Mouse (Mus musculus) forebrain, embryonic 14.5 days (tissue): ENCODE results near the gene Pomp. TPM values are rescaled to one million over a fixed set of nuclear protein-coding genes. Genes with fewer than 3 reads are reported as not detected.
A peak's percentile ranks its signal among the peaks of the same experiment; 100 is the strongest.

Experiments used
- ATAC-seq: fragments of 200-750 bp; cut with Nextera tagmentation; 2 replicates; pipeline ENCODE4 v1.8.0; 2017; ENCODE audit warnings: mild to moderate bottlenecking, moderate library complexity
- DNase-seq: peaks from one replicate; pipeline ENCODE4 v3.0.0-alpha.2; 2015; ENCODE audit warnings: low spot score
- H3K27ac ChIP-seq: fragments of 300-500 bp; sonication (generic); 2 replicates; pipeline ENCODE4 v1.5.1; 2014; ENCODE audit warnings: low read depth, mild to moderate bottlenecking, control low read depth, low read length, moderate library complexity
- H3K27me3 ChIP-seq: fragments of 300-500 bp; sonication (generic); replicated peaks from 2 replicates; pipeline ENCODE4 v1.6.1; 2014; ENCODE audit warnings: low read length, control low read depth, mixed read lengths; ENCODE audit not compliant: control insufficient read depth, insufficient read depth
- H3K36me3 ChIP-seq: fragments of 300-500 bp; sonication (generic); 2 replicates; pipeline ENCODE4 v1.6.1; 2014; ENCODE audit warnings: low read length, control low read depth; ENCODE audit not compliant: control insufficient read depth, insufficient read depth
- H3K4me1 ChIP-seq: fragments of 300-500 bp; sonication (generic); 2 replicates; pipeline ENCODE4 v1.6.1; 2014; ENCODE audit warnings: antibody characterized with exemption, low read length, control low read depth; ENCODE audit not compliant: control insufficient read depth, insufficient read depth
- H3K4me2 ChIP-seq: fragments of 300-500 bp; sonication (generic); 2 replicates; pipeline ENCODE4 v1.6.1; 2014; ENCODE audit warnings: mild to moderate bottlenecking, control low read depth, low read length
- H3K4me3 ChIP-seq: fragments of 300-500 bp; sonication (generic); 2 replicates; pipeline ENCODE4 v1.5.1; 2014; ENCODE audit warnings: low read depth, low read length, control low read depth
- H3K9ac ChIP-seq: fragments of 300-500 bp; sonication (generic); 2 replicates; pipeline ENCODE4 v1.6.1; 2014; ENCODE audit warnings: mild to moderate bottlenecking, low read length, control low read depth, moderate library complexity
- H3K9me3 ChIP-seq: fragments of 300-500 bp; sonication (generic); replicated peaks from 2 replicates; pipeline ENCODE4 v1.6.1; 2016; ENCODE audit warnings: low read length, control low read depth, mixed read lengths; ENCODE audit not compliant: control insufficient read depth
- WGBS: fragments of 180-500 bp; shearing (Covaris S2); extraction: QIAGEN DNeasy Blood & Tissue Kit; methylation state at CpG from one replicate; pipeline ENCODE4 v1.1.7; 2014; 5-methylcytosine and 5-hydroxymethylcytosine counted together
- polyA plus RNA-seq: library from polyadenylated mRNA; unstranded; fragments of >200 nt; fragmentation: Nextera tagmentation; extraction: Ambion mirVana; gene quantifications from 2 replicates; pipeline ENCODE4 v1.2.1, GENCODE M21; 2014

Pomp gene
- 513 and 580 TPM in 2 replicates for polyA plus RNA-seq

DNA sequence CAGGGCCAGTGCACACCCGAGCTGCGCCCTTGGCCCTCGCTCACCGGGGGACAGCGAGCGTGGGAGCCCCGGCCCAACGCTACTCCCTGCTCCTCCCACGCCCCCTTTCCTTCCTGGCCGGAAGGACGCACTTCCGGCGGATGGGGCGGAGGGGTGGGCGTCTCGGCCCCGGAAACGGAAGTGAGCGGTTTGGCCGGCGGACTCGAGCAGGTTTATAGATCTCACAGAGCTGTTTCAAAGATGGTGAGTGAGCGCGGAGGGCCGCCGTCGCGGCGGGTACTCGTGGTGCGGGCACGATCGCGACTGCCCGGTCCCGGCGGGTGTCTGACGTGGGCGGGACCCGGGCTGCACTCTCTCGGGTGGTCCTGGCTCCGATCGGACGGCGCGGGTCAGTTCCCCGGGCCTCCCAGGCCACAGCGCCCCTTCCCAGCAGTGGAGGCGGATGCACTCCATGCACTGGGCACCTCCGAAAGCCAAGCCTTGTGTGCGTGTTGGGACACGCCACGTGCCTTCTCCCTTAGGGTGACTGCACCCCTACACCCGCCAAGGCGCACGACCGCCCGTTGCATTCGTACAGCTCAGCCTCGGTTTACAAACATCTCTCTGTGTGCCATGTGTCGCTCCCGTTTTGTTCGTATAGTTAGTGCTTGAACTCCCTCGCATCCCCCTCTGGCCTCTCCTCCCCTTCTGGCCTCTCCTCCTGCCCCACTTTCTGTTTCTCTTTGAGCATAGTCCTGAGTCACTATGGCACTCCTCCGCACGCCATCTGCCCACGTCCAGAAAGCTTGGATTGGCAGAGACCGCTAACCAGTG lies at the start of gene Pomp:
TSS of gene Pomp (plus strand) at position 13 of the 813 bp plus-strand sequence.
- WGBS = under 1% methylated on average over 68 of the region's 68 CpGs
- DNase-seq (peak; percentile 94), ATAC-seq (peak; percentile 96)
- no peaks in the 10 kb centered on the region for H3K27me3 ChIP-seq
- peak within 1 kb of the TSS; percentile 99 for H3K4me3 ChIP-seq
- peak within 1 kb of the TSS; percentile 81 for H3K9ac ChIP-seq
- H3K36me3 ChIP-seq = peaks cover 30% of the 10 kb centered on the region
- peaks cover 7% of the 10 kb centered on the region; the same call in 1 of the 2 replicates for H3K4me1 ChIP-seq
- H3K27ac ChIP-seq = peak within 1 kb of the TSS; percentile 76; the same call in 1 of the 2 replicates
- H3K4me2 ChIP-seq = peak within 1 kb of the TSS; percentile 93
- no peaks in the 10 kb centered on the region for H3K9me3 ChIP-seq

DNA sequence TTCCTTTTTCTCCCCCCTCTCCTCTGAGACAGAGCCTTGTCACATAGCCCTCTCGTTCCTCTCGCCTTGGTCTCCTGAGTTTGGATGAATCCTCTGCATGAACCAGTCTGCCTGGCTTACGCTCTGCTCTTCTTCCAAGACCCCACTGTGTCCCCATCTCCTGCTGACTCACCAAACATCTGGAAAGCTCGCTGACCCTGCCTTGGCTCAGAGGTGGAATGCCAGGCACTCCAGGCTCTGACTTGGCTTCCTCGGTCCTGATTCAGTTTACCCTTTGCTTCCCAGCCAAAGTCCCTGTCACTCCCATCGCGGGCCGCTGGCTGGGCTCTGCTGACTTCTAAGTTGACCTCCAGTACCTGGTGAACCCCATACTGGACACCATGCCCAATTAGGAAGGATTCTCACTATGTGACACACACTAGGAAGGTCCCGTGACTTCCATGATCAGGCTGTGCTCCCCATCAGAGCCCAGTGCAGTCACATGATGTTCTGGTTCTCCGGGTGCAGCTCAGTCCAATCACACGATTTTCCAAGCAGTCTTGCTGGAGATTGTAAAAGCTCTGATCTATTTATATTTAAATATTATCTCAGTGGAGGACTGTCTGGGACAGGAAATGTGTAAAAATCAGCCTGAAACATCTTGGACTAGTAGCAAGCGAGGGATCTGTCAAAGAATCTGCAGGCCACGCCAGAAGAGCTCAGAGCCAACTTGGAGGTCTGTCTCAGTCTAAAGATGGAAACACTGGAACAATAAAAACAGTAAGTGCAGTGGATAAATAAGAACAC lies 47.8 kb upstream of the Pomp start:
- Histone ChIP-seq H3K4me1 (no peaks in the 10 kb centered on the region), H3K27me3 (no peaks in the 10 kb centered on the region), H3K9ac (no peak overlapping the region), H3K9me3 (no peaks in the 10 kb centered on the region), H3K4me2 (no peak overlapping the region), H3K27ac (no peak overlapping the region), H3K36me3 (no peaks in the 10 kb centered on the region), H3K4me3 (no peak overlapping the region)
- no peak for DNase-seq
- 88% methylated on average over 13 of the region's 13 CpGs for WGBS
- ATAC-seq = no peak

DNA sequence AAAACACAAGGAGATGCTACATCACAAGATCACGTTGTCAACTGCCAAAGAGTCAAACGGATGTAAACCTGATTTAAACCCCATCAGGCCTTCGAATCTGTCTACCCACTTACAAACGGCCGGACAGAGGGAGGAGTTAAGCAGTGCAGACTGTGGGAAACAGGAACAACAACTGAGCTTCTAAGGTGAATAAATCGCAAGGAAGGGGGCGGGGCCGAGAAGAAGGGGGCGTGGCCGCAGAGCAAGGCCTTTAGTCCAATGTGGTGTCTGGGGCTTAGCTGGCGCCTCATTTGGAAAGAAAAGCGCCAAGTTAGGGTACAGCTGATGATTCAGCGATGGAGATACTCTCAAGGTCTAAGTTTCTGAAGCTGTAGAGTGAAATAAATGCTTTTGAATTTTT lies 45.3 kb upstream of the Pomp start:
- H3K4me2 ChIP-seq = no peak overlapping the region
- 76% methylated on average over 13 of the region's 13 CpGs for WGBS
- H3K27ac ChIP-seq = no peak overlapping the region
- H3K4me3 ChIP-seq = no peak overlapping the region
- 0 out of 2 replicates have a peak, but pooled peaks cover 2% of the 10 kb centered on the region for H3K9me3 ChIP-seq
- no peak overlapping the region for H3K9ac ChIP-seq
- H3K36me3 ChIP-seq = no peaks in the 10 kb centered on the region
- H3K27me3 ChIP-seq = no peaks in the 10 kb centered on the region
- DNase-seq (no peak), ATAC-seq (no peak)
- H3K4me1 ChIP-seq = no peaks in the 10 kb centered on the region

DNA sequence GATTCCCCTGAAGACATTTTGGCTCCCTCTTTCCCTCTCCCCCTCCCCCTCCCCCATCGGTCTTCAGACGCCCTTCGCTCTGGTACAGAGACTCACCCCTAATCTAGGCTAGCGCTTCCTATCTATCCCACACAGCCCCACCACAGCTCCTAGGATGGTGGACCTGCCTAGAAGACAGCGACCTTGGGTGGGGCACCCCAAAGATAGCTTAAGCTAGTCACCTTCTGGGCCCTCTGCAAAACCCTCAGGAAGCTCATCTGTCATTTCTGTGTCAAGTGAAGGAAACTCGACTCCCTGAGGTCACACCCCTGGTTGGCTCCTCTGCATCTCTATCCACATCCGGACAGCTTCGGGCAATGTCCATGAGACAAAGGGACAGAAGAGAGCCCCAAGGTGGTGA lies 44.7 kb upstream of the Pomp start:
- no peaks in the 10 kb centered on the region for H3K27me3 ChIP-seq
- ATAC-seq (no peak), DNase-seq (no peak)
- no peaks in the 10 kb centered on the region for H3K36me3 ChIP-seq
- 0 out of 2 replicates have a peak, but pooled peaks cover 2% of the 10 kb centered on the region for H3K9me3 ChIP-seq
- WGBS = 89% methylated on average over 8 of the region's 8 CpGs
- no peak overlapping the region for H3K9ac ChIP-seq
- H3K4me1 ChIP-seq = no peaks in the 10 kb centered on the region
- no peak overlapping the region for H3K4me3 ChIP-seq
- H3K27ac ChIP-seq = no peak overlapping the region
- H3K4me2 ChIP-seq = no peak overlapping the region

DNA sequence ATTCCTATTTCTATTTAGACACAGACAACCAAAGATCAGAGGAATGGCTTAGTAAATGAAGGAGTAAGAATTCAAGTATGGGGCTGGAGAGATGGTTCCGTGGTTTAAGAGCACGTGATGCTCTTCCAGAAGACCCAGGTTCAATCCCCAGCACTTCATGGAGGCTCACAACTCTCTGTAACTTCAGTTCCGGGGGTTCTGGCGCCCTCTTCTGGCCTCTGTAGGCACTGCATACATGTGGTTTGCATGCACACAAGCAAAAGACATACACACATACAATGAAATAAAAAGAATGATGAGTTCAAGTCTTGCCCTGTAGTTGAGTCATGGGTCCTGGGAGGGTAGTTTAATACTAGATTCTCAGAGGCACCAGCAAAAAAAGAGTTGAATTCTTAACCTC lies 43.8 kb upstream of the Pomp start:
- no peak overlapping the region for H3K27ac ChIP-seq
- no peaks in the 10 kb centered on the region for H3K36me3 ChIP-seq
- H3K4me3 ChIP-seq = no peak overlapping the region
- WGBS = 77% methylated on average over 4 of the region's 4 CpGs
- DNase-seq = no peak
- H3K9me3 ChIP-seq = 0 out of 2 replicates have a peak, but pooled peaks cover 2% of the 10 kb centered on the region
- no peaks in the 10 kb centered on the region for H3K4me1 ChIP-seq
- no peak overlapping the region for H3K4me2 ChIP-seq
- no peaks in the 10 kb centered on the region for H3K27me3 ChIP-seq
- ATAC-seq = no peak
- H3K9ac ChIP-seq = no peak overlapping the region

DNA sequence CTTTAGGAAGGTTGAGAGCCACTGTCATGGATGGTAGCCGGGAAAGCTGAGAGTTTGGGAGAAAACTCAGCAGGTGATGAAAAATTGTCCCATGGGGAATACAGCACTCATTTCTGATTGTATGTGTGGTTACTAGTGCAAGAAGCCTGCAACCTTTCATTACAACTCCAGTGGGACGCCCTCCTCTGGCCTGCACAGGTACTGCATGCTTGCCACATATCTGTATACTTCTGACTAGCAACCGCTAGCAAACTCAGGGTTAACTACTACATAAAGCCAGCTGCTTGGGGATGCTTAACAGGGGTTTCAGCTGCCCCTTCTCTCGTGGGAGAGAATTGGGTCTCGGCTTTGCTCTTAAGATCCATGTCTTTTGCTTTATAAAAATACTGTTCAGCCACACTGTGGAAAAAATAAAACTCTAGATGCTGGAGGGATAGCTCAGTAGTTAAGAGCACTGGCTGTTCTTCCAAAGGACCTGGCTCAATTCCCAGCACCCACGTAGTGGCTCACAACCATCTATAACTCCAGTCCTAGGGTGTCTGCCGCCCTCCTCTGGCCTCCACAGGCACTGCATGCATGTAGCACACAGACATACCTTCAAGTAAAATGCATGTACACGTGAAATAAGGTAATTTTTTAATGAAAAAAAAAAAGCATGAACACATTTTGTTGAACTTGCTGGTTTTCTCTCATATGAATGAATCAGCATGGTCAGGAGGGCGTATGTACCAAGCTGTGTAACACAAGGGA lies 42.3 kb upstream of the Pomp start:
- no peak overlapping the region for H3K9ac ChIP-seq
- no peak overlapping the region for H3K4me2 ChIP-seq
- H3K4me3 ChIP-seq = no peak overlapping the region
- ATAC-seq (no peak), DNase-seq (no peak)
- no peaks in the 10 kb centered on the region for H3K4me1 ChIP-seq
- H3K27ac ChIP-seq = no peak overlapping the region
- WGBS = 86% methylated on average over 9 of the region's 9 CpGs
- no peaks in the 10 kb centered on the region for H3K36me3 ChIP-seq
- no peaks in the 10 kb centered on the region for H3K27me3 ChIP-seq
- 0 out of 2 replicates have a peak, but pooled peaks cover 2% of the 10 kb centered on the region for H3K9me3 ChIP-seq

DNA sequence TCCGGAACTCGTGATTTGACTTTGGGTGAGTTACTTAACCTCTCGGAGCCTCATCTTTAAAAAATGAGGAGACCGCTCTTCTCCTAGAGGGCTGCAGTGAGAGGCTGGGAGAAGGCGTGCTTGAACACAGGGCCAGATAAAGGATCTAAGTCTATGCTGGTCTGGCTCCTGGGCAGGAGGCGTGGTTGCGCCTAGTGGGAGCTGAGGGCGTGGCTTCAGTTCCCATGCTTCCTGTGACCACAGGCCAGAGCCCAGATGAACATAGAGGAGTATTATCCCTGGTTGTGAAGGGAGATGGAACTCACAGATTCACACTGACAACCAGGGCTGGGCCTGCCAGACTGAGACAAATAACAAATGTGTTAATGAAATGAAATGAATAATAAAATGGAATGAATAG lies 41.4 kb upstream of the Pomp start:
- ATAC-seq = no peak
- no peaks in the 10 kb centered on the region for H3K36me3 ChIP-seq
- H3K4me1 ChIP-seq = no peaks in the 10 kb centered on the region
- H3K9me3 ChIP-seq = 0 out of 2 replicates have a peak, but pooled peaks cover 2% of the 10 kb centered on the region
- H3K4me3 ChIP-seq = no peak overlapping the region
- no peak for DNase-seq
- no peak overlapping the region for H3K9ac ChIP-seq
- 92% methylated on average over 8 of the region's 8 CpGs for WGBS
- no peaks in the 10 kb centered on the region for H3K27me3 ChIP-seq
- H3K27ac ChIP-seq = no peak overlapping the region
- no peak overlapping the region for H3K4me2 ChIP-seq

DNA sequence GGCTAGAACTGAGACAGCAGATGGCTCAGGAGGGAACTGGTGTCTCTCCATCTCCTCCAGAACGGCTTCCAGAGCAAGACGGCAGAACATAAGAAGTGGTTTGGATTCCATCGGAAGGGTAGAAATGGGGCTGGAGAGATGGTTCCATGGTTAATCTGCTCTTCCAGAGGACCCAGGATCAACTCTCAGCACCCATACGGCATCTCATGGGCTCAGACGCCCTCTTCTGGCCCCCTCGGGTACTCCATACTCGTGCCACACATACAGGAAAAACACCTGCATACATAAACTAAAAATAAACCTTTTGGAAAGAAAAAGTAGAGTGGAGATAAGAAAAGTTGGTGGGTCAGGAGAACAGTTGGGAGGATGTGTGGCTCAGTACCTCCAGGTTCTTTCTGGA lies 40.4 kb upstream of the Pomp start:
- H3K27ac ChIP-seq = no peak overlapping the region
- no peaks in the 10 kb centered on the region for H3K27me3 ChIP-seq
- DNase-seq (no peak), ATAC-seq (no peak)
- no peaks in the 10 kb centered on the region for H3K4me1 ChIP-seq
- no peak overlapping the region for H3K4me2 ChIP-seq
- H3K9me3 ChIP-seq = 0 out of 2 replicates have a peak, but pooled peaks cover 2% of the 10 kb centered on the region
- no peak overlapping the region for H3K4me3 ChIP-seq
- WGBS = 87% methylated on average over 7 of the region's 7 CpGs
- no peaks in the 10 kb centered on the region for H3K36me3 ChIP-seq
- H3K9ac ChIP-seq = no peak overlapping the region
